ENCODE assay signal across 18 mouse cellular contexts in genomic region chr1:69048918-69049317, GRCm38 (mm10). TPM values are rescaled to one million over a fixed set of nuclear protein-coding genes. Genes with fewer than 3 reads are reported as not detected.
"Had no signal": no experiment of that assay in that cellular context is flagged by ENCODE, and none has a peak within 500 bp of the region (broad histone marks: within the 10 kb centered on the region; RNA-seq: fewer than 3 reads in every experiment).

No protein-coding gene starts in this region.

- ATAC-seq: liver, embryonic 12.5 days; midbrain, embryonic 13.5 days; midbrain, embryonic 16.5 days had no signal

- DNase-seq: kidney, postnatal 10 days; kidney, postnatal 36 days; layer of hippocampus, postnatal 36 days; liver; lung, adult 18-20 months; lung, postnatal 10 days; lung, postnatal 36 days; retina, postnatal 1 day; right cerebral cortex, postnatal 25 days; spleen, adult 18-20 months; thymus, adult 2 months; thymus, postnatal 14 days; thymus, postnatal 4 days had no signal

RNA-seq across cellular contexts. Expression of gene Erbb4, which starts 58.9 kb away (rescaled TPM):
- total RNA-seq: monocyte, adult 5-6 weeks; neutrophil, adult 5-6 weeks had no signal
